Mouse (Mus musculus): ENCODE results near the gene Mtch2. TPM values are rescaled to one million over a fixed set of nuclear protein-coding genes. Genes with fewer than 3 reads are reported as not detected.
A peak's percentile ranks its signal among the peaks of the same experiment; 100 is the strongest.
"Not testable (repeated sequence)": the region's sequence is repeated elsewhere in the genome, so short reads cannot be mapped to it uniquely, and the experiment has no call there.

Gene Mtch2
- polyA plus RNA-seq, 1 experiment from 2014 or later: 142 TPM

DNA sequence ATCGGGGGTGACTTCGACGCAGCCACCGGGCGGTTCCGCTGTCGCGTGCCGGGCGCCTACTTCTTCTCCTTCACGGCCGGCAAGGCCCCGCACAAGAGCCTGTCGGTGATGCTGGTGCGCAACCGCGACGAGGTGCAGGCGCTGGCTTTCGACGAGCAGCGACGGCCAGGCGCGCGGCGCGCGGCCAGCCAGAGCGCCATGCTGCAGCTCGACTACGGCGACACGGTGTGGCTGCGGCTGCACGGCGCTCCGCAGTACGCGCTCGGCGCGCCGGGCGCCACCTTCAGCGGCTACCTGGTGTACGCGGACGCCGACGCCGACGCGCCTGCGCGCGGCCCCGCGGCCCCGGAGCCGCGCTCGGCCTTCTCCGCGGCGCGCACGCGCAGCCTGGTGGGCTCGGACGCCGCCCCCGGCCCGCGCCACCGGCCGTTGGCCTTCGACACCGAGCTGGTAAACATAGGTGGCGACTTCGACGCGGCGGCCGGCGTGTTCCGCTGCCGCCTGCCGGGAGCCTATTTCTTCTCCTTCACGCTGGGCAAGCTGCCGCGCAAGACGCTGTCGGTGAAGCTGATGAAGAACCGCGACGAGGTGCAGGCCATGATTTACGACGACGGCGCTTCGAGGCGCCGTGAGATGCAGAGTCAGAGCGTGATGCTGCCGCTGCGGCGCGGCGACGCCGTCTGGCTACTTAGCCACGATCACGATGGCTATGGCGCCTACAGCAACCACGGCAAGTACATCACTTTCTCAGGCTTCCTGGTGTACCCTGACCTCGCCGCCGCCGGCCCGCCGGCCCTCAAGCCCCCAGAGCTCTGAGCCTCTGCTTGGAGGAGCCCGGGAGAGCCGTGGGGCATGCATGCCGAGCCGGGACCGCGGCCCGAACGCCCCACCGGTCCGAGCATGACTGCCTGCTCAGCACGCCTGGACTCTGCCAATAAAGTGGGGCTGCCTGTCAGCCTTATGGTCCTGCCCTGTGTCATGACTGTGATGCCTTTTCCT is 42.9 kb downstream of the Mtch2 start:
- peaks cover 84% of the 10 kb centered on the region for H3K4me1 ChIP-seq
- H3K27ac ChIP-seq: peak overlapping the region; percentile 84
- peak overlapping the region; percentile 71 for H3K4me3 ChIP-seq
- WGBS (ENCODE audit: insufficient replicate concordance): 5% methylated on average over 118 of the region's 133 CpGs
- H3K27me3 ChIP-seq (replicated peaks): peaks cover 63% of the 10 kb centered on the region
- H3K36me3 ChIP-seq: peaks cover 21% of the 10 kb centered on the region
- H3K9me3 ChIP-seq (replicated peaks): no peaks in the 10 kb centered on the region
- H3K9ac ChIP-seq: peak overlapping the region; percentile 68
- ATAC-seq: peak; percentile 70
- H3K4me2 ChIP-seq: peak overlapping the region; percentile 81

GRCm38 (mm10) chr2:90893673-90894298 is 46.8 kb downstream of the Mtch2 start:
- Histone ChIP-seq H3K9me3 (replicated peaks) (no peaks in the 10 kb centered on the region), H3K27ac (peak overlapping the region; percentile 95), H3K36me3 (peaks cover 58% of the 10 kb centered on the region), H3K4me1 (peaks cover 78% of the 10 kb centered on the region), H3K9ac (peak overlapping the region; percentile 72), H3K4me2 (peak overlapping the region; percentile 63), H3K27me3 (replicated peaks) (peaks cover 24% of the 10 kb centered on the region), H3K4me3 (peak overlapping the region; percentile 25; the same call in 1 of the 2 replicates)
- WGBS (ENCODE audit: insufficient replicate concordance): 33% methylated on average over 6 of the region's 6 CpGs
- peak; percentile 91 for ATAC-seq

- Histone ChIP-seq H3K27me3 (replicated peaks) (peaks cover 19% of the 10 kb centered on the region), H3K27ac (peak overlapping the region; percentile 95)
- WGBS (ENCODE audit: insufficient replicate concordance): 23% methylated on average over 3 of the region's 3 CpGs
Measured at GRCm38 (mm10) chr2:90894299-90894677, 47.3 kb downstream of the Mtch2 start.

GRCm38 (mm10) chr2:90903398-90903797 is 56.4 kb downstream of the Mtch2 start:
- Histone ChIP-seq H3K9me3 (replicated peaks) (no peaks in the 10 kb centered on the region), H3K9ac (peak overlapping the region; percentile 94), H3K36me3 (peaks cover 71% of the 10 kb centered on the region), H3K4me2 (peak overlapping the region; percentile 83), H3K27me3 (replicated peaks) (no peaks in the 10 kb centered on the region), H3K27ac (peak overlapping the region; percentile 91), H3K4me3 (peak overlapping the region; percentile 88), H3K4me1 (peaks cover 40% of the 10 kb centered on the region)
- 70% methylated on average over 2 of the region's 2 CpGs for WGBS (ENCODE audit: insufficient replicate concordance)
- no peak for ATAC-seq

More at GRCm38 (mm10) chr2:90894299-90894677, 47.3 kb downstream of the Mtch2 start:
- peak; percentile 8; the same call in 1 of the 2 replicates for ATAC-seq
- H3K9ac ChIP-seq: peak overlapping the region; percentile 72
- peak overlapping the region; percentile 25; the same call in 1 of the 2 replicates for H3K4me3 ChIP-seq
- H3K4me1 ChIP-seq: peaks cover 73% of the 10 kb centered on the region
- H3K36me3 ChIP-seq: peaks cover 63% of the 10 kb centered on the region
- not testable (repeated sequence) for H3K9me3 ChIP-seq (replicated peaks)
- H3K4me2 ChIP-seq: peak overlapping the region; percentile 63

- ATAC-seq: peak; percentile 91
- under 1% methylated on average over 43 of the region's 43 CpGs for WGBS (ENCODE audit: insufficient replicate concordance)
- Histone ChIP-seq H3K36me3 (peaks cover 71% of the 10 kb centered on the region), H3K27me3 (replicated peaks) (no peaks in the 10 kb centered on the region), H3K9me3 (replicated peaks) (no peaks in the 10 kb centered on the region), H3K9ac (peak within 1 kb of the TSS; percentile 94), H3K4me2 (peak within 1 kb of the TSS; percentile 83), H3K27ac (peak within 1 kb of the TSS; percentile 91), H3K4me1 (peaks cover 40% of the 10 kb centered on the region), H3K4me3 (peak within 1 kb of the TSS; percentile 88)
Measured at GRCm38 (mm10) chr2:90904076-90904855, 57.3 kb downstream of the Mtch2 start, which contains the start of the genes Kbtbd4 and Ndufs3. Gene Kbtbd4, plus strand, starts transcription at chr2:90904740. Gene Ndufs3, minus strand, starts transcription at chr2:90904827.

- peak; percentile 73 for ATAC-seq
- Histone ChIP-seq H3K4me1 (peaks cover 40% of the 10 kb centered on the region), H3K4me2 (peak overlapping the region; percentile 83), H3K9me3 (replicated peaks) (no peaks in the 10 kb centered on the region), H3K27me3 (replicated peaks) (no peaks in the 10 kb centered on the region), H3K36me3 (peaks cover 71% of the 10 kb centered on the region), H3K27ac (peak overlapping the region; percentile 91), H3K4me3 (peak overlapping the region; percentile 88), H3K9ac (peak overlapping the region; percentile 94)
- WGBS (ENCODE audit: insufficient replicate concordance): under 1% methylated on average over 21 of the region's 21 CpGs
Measured at GRCm38 (mm10) chr2:90904856-90905224, 57.9 kb downstream of the Mtch2 start.

DNA sequence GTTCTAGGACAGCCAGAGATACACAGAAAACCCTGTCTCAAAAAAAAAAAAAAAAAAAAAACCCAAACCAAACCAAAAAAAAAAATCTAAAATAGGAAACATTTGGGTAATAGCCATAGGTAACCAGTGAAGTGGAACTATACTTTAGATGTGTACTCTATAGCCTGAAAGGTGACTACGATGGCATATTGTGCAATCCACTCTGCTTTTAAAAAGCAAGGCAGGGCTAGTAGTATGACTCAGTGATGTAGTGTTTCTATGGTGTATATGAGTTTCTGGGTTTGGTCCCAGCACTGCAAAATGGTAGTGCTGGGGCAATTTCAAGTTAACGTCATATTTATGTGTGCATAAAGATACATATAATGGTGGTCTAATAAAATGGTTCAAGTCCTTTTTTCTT is 59.8 kb downstream of the Mtch2 start:
- no peak for ATAC-seq
- Histone ChIP-seq H3K4me2 (no peak overlapping the region), H3K4me3 (no peak overlapping the region), H3K9ac (no peak overlapping the region), H3K27ac (no peak overlapping the region), H3K9me3 (replicated peaks) (no peaks in the 10 kb centered on the region), H3K36me3 (peaks cover 73% of the 10 kb centered on the region), H3K27me3 (replicated peaks) (no peaks in the 10 kb centered on the region), H3K4me1 (peaks cover 40% of the 10 kb centered on the region)
- 87% methylated on average over 2 of the region's 2 CpGs for WGBS (ENCODE audit: insufficient replicate concordance)

DNA sequence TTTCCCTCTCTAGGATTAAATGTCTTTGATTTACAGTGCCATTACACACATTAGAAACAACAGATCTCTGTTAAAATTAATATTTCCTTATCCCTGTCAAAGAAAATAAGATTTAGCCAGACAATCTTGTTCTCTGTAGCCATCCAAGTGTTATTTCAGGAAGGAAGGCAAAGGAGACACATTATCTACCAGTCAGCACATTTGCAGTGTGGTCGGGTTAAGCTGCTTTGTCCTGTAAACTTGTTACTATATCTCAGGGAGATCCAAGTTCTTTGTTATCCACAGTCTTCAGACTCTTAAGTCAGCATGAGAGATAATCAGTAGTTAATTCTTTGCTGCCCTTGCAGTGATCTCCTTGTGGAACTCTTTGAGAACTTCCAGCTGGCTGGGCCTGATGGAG is 63.9 kb downstream of the Mtch2 start:
- no peak for ATAC-seq
- H3K4me2 ChIP-seq: no peak overlapping the region
- no peak overlapping the region for H3K4me3 ChIP-seq
- peaks cover 26% of the 10 kb centered on the region for H3K4me1 ChIP-seq
- no peaks in the 10 kb centered on the region for H3K9me3 ChIP-seq (replicated peaks)
- no peak overlapping the region for H3K27ac ChIP-seq
- H3K36me3 ChIP-seq: peaks cover 92% of the 10 kb centered on the region
- no peaks in the 10 kb centered on the region for H3K27me3 ChIP-seq (replicated peaks)
- H3K9ac ChIP-seq: no peak overlapping the region
- 35% methylated on average over 1 of the region's 1 CpGs for WGBS (ENCODE audit: insufficient replicate concordance)

GRCm38 (mm10) chr2:90911668-90912067 is 64.7 kb downstream of the Mtch2 start:
- WGBS (ENCODE audit: insufficient replicate concordance): 93% methylated on average over 1 of the region's 1 CpGs
- Histone ChIP-seq H3K27ac (no peak overlapping the region), H3K4me1 (peaks cover 27% of the 10 kb centered on the region), H3K4me2 (no peak overlapping the region), H3K9ac (no peak overlapping the region), H3K4me3 (no peak overlapping the region), H3K27me3 (replicated peaks) (no peaks in the 10 kb centered on the region), H3K9me3 (replicated peaks) (no peaks in the 10 kb centered on the region), H3K36me3 (peaks cover 86% of the 10 kb centered on the region)
- no peak for ATAC-seq

DNA sequence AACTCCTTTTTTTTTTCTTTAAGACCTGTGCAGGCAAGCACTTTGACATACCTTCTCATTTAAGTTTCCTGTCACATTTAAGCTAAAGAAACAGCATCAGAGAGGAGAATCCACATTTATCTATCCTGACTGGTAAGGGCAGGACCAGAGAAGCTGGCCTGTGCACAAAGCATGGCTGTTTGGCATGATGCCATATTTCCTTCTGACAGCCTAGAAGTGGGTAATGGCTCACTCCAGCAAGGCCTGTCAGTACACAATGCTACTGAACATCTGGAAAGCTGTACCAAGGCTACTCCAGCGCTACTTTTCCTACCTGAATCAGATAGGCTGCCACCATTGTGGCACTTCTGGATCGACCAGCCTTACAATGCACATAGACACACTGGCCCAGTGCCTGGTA is 66.7 kb downstream of the Mtch2 start:
- peaks cover 67% of the 10 kb centered on the region for H3K36me3 ChIP-seq
- H3K4me1 ChIP-seq: peaks cover 35% of the 10 kb centered on the region
- H3K27me3 ChIP-seq (replicated peaks): no peaks in the 10 kb centered on the region
- no peak overlapping the region for H3K9ac ChIP-seq
- H3K9me3 ChIP-seq (replicated peaks): no peaks in the 10 kb centered on the region
- no peak overlapping the region for H3K4me2 ChIP-seq
- 90% methylated on average over 2 of the region's 2 CpGs for WGBS (ENCODE audit: insufficient replicate concordance)
- no peak overlapping the region for H3K27ac ChIP-seq
- H3K4me3 ChIP-seq: no peak overlapping the region
- ATAC-seq: no peak

DNA sequence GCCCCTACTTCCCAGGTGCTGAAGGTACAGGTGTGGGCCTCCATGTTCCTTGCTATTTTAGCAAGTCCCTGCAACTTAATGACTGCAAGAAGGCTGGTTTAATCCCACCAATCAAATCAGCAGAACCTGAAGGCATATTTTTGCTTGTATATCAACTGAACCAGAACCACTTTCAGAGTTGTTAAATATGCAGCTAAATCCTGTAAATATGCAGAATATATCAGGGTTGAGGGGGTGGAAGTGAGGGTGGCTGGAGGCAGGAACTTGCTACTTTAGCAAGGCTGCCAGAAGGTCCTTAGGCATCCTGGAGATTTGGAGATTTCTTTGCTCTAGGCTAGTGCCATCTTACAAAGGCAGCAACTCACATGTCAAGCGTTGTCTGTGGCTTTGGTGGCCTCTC is 68.6 kb downstream of the Mtch2 start:
- Histone ChIP-seq H3K9ac (no peak overlapping the region), H3K4me1 (peaks cover 36% of the 10 kb centered on the region), H3K27ac (no peak overlapping the region), H3K4me3 (0 out of 2 replicates have a peak overlapping the region, but pooled peaks have one; percentile 78), H3K4me2 (peak overlapping the region; percentile 97), H3K36me3 (peaks cover 49% of the 10 kb centered on the region), H3K9me3 (replicated peaks) (no peaks in the 10 kb centered on the region), H3K27me3 (replicated peaks) (no peaks in the 10 kb centered on the region)
- 84% methylated on average over 1 of the region's 1 CpGs for WGBS (ENCODE audit: insufficient replicate concordance)
- ATAC-seq: no peak

Data from liver, embryonic 12.5 days (tissue).